Mouse (Mus musculus) neutrophil, adult 65 days (primary cell): Measurements from ENCODE around the gene Ddx50. TPM values are rescaled to one million over a fixed set of nuclear protein-coding genes. Genes with fewer than 3 reads are reported as not detected.

Experiments
- total RNA-seq: library from RNA; stranded (reverse); gene quantifications from 2 replicates; pipeline ENCODE4 v1.2.4, GENCODE M21; 2023

Gene Ddx50
- total RNA-seq, result 47.8 and 78.2 TPM in 2 replicates

GRCm38 (mm10) chr10:62650881-62651810, at the start of gene Ddx50:
Gene Ddx50, minus strand, starts transcription at chr10:62651218.

GRCm38 (mm10) chr10:62602177-62603040, 48.6 kb downstream of the Ddx50 start, which contains the start of gene Ddx21:
Gene Ddx21, minus strand, starts transcription at chr10:62602281.

GRCm38 (mm10) chr10:62578338-62579100, 72.5 kb downstream of the Ddx50 start, which contains the start of gene Kif1bp:
Gene Kif1bp, minus strand, starts transcription at chr10:62578457.

Other genes with a start within 250 kb of the Ddx50 start
- gene Hkdc1, start 228.7 kb downstream of the Ddx50 start, total RNA-seq, result 0.41 TPM in 1 of 2 replicates, not detected in the other
- not detected in 2 replicates for gene 4930507D05Rik, start 201.7 kb downstream of the Ddx50 start, total RNA-seq
- 18.3 and 18.4 TPM in 2 replicates for gene Supv3l1, start 201.5 kb downstream of the Ddx50 start, total RNA-seq
- gene Vps26a, start 164.4 kb downstream of the Ddx50 start, total RNA-seq, result 47.0 and 53.3 TPM in 2 replicates
- gene Srgn, start 123.8 kb downstream of the Ddx50 start, total RNA-seq, result 1,408 and 1,585 TPM in 2 replicates
- 17.7 and 17.8 TPM in 2 replicates for gene Kif1bp, start 72.8 kb downstream of the Ddx50 start, total RNA-seq
- gene Ddx21, start 48.9 kb downstream of the Ddx50 start, total RNA-seq, result 33.0 and 33.6 TPM in 2 replicates
- gene Stox1, start 74.9 kb upstream of the Ddx50 start, total RNA-seq, result 0.16 TPM in 1 of 2 replicates, not detected in the other
- 72.3 and 94.3 TPM in 2 replicates for gene Ccar1, start 141.1 kb upstream of the Ddx50 start, total RNA-seq